Mouse (Mus musculus) lung, adult 2 months (tissue): Measurements from ENCODE around the gene Ttn.

ENCODE experiments used
- CTCF ChIP-seq: fragments of 200-500 bp; IDR thresholded peaks from 2 replicates; pipeline ENCODE4 v1.5.1; 2011; ENCODE audit warnings: mild to moderate bottlenecking, low read length, control low read depth; ENCODE audit not compliant: insufficient read depth
- POLR2A ChIP-seq: fragments of 200-500 bp; IDR thresholded peaks from 2 replicates; pipeline ENCODE4 v1.6.1; 2011; ENCODE audit warnings: low read depth, mild to moderate bottlenecking, control low read depth, low read length, borderline replicate concordance; ENCODE audit errors: extremely low read depth

GRCm38 (mm10) chr2:76682301-76682700, 300.0 kb downstream of the Ttn start:
- TF ChIP-seq CTCF (no peak), POLR2A (no peak)
